In the genomic region with DNA sequence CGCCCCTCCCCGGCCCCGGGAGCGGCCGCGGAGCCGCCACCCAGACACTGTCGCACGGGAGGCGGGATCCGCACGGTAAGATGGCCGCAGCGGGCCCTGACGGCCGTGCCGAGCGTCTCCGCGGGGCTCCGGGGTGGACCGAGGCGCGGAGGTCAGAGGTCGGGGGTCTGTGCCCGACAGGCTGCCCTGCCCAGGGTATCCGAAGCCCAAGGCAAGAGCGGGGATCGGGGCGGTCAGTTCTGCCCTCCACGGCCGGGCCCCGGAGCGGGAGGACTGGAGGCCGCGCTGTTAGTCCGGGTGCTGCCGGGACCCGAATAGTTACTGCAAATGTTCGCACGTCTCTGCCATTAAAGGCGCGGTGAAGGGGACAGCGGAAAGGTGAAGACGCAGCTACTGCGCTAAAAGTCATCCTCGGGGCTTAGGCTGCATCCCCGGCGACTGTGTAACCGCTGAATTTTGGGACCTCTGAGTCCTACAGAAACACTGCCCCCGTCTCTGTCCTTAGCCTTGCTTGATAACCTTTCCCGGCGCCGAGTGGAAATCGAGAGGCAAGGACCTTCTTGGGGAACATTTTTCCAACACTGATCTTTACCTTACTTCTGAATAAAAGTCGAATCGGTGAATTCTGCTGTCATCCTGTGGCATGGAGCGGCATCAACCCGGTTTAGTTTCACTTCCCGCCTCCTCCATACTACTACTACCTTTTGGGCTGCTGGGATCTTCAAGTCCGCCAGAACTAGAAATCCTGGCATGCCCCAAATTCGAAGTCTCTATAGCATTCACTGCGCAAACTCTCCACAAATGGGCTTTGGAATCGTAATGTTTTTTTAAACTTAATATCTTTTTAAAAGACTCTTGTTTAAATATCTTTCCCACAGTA, we compare ENCODE assay signal across 8 mouse cellular contexts. TPM values are rescaled to one million over a fixed set of nuclear protein-coding genes. Genes with fewer than 3 reads are reported as not detected.
DNase-seq lines count a peak whose midpoint lies in the region; ATAC-seq and TF ChIP-seq lines count a peak whose summit lies in the region.

No protein-coding gene starts in this region.

- TF ChIP-seq CTCF in lung, adult 2 months (IDR thresholded peaks at IDR 0.05; ENCODE audit: insufficient read depth, low read length) = no peak

- H3K79me2 ChIP-seq in macrophage (ENCODE audit: inconsistent target) = peaks cover 74% of the 10 kb centered on the region

- intact Hi-C loops in left cerebral cortex, postnatal 10 days (cut with DNase I) = no loop called here

- H3K27me3 ChIP-seq in heart, embryonic 16.5 days (ENCODE audit: control insufficient read depth, insufficient read depth, low read length) = no peaks in the 10 kb centered on the region

- peaks cover 16% of the 10 kb centered on the region for H3K4me1 ChIP-seq in lung, adult 2 months (ENCODE audit: control insufficient read depth, insufficient read depth, low read length)
- H3K4me1 ChIP-seq in heart, embryonic 16.5 days (ENCODE audit: control insufficient read depth, insufficient read depth, low read length) = peaks cover 25% of the 10 kb centered on the region

- ATAC-seq in activated CD4-positive, CD25-positive, alpha-beta regulatory T cell, adult 4 months = peak; percentile 9
- ATAC-seq in heart, embryonic 16.5 days (replicated peaks; ENCODE audit: extremely low read depth, insufficient read depth, low FRiP score) = no peak; the same call in 1 of the 2 replicates

- peak overlapping the region; percentile 98 for H3K4me3 ChIP-seq in lung, adult 2 months (replicated peaks; ENCODE audit: extremely low read depth, low read depth, low read length)
- H3K4me3 ChIP-seq in heart, embryonic 16.5 days (ENCODE audit: low read length) = peak overlapping the region; percentile 100
- peak overlapping the region; percentile 93 for H3K4me3 ChIP-seq in macrophage (ENCODE audit: inconsistent target)

- H3K36me3 ChIP-seq in heart, embryonic 16.5 days (ENCODE audit: control insufficient read depth, insufficient read depth) = peaks cover 16% of the 10 kb centered on the region
- H3K36me3 ChIP-seq in macrophage (ENCODE audit: inconsistent target) = peaks cover 13% of the 10 kb centered on the region

- 1% methylated on average over 63 of the region's 64 CpGs for WGBS in lung, adult 2 months
- WGBS in heart, embryonic 16.5 days = 1% methylated on average over 61 of the region's 64 CpGs
- 1% methylated on average over 63 of the region's 64 CpGs for WGBS in macrophage (ENCODE audit: missing documents)

- no peaks in the 10 kb centered on the region for H3K9me3 ChIP-seq in heart, embryonic 16.5 days (replicated peaks; ENCODE audit: control insufficient read depth, low read length)

- DNase-seq in lung, adult 2 months = no peak
- DNase-seq in lung, postnatal 4 days = no peak
- DNase-seq in right cerebral cortex, postnatal 25 days = no peak
- DNase-seq in gastrocnemius, postnatal 4 days (ENCODE audit: low spot score in 2 of 2) = no peak
- no peak for DNase-seq in left cerebral cortex, postnatal 10 days (ENCODE audit: extremely low spot score in 1 of 2, low spot score in 2 of 2)

- no peak for TF ChIP-seq POLR2A in lung, adult 2 months (IDR thresholded peaks at IDR 0.05; ENCODE audit: borderline replicate concordance, extremely low read depth, low read depth, low read length)

- peak overlapping the region; percentile 84 for H3K4me2 ChIP-seq in heart, embryonic 16.5 days (ENCODE audit: low read depth, low read length)

- peak overlapping the region; percentile 90 for H3K27ac ChIP-seq in heart, embryonic 16.5 days (ENCODE audit: low read length)
- peak overlapping the region; percentile 65 for H3K27ac ChIP-seq in macrophage

- H3K9ac ChIP-seq in heart, embryonic 16.5 days (ENCODE audit: low read length) = peak overlapping the region; percentile 100

RNA-seq across cellular contexts. Expression of a gene that starts 0.6 kb away (rescaled TPM):
- 16.6 and 27.8 TPM in 2 replicates for polyA plus RNA-seq in lung, adult 2 months (2012; rRNA removed)
- 10 to 100 TPM; 22.3 to 24.5 TPM for polyA plus RNA-seq in activated CD4-positive, CD25-positive, alpha-beta regulatory T cell, adult 4 months (2017; shearing (Covaris generic))
- 45.7 and 49.4 TPM in 2 replicates for polyA plus RNA-seq in heart, embryonic 16.5 days (2015; fragmentation: Nextera tagmentation; extraction: Ambion mirVana)
- 10 to 100 TPM; 11.2 to 42.1 (median 27.3) TPM for total RNA-seq in macrophage (2018; cell fraction: chromatin; rRNA removed)
- 10 to 100 TPM; 37.5 to 69.2 (median 53.2) TPM for total RNA-seq in macrophage (2018; cell fraction: cytosol; rRNA removed)
- total RNA-seq in macrophage (2018; cell fraction: nucleus; rRNA removed) = 10 to 100 TPM; 21.9 to 53.3 (median 34.4) TPM
- polyA plus RNA-seq in macrophage (2018) = 52.4 to 57.0 TPM (median 56.0 TPM) in 3 replicates
- total RNA-seq in gastrocnemius, postnatal 4 days (2021) = 10 to 100 TPM; 55.3 to 63.3 TPM
- total RNA-seq in left cerebral cortex, postnatal 10 days (2021) = 10 to 100 TPM; 62.4 to 66.6 TPM

RNA-seq across cellular contexts. Expression of a gene that starts 0.7 kb away (rescaled TPM):
- 10.9 and 17.4 TPM in 2 replicates for polyA plus RNA-seq in lung, adult 2 months (2012; rRNA removed)
- polyA plus RNA-seq in activated CD4-positive, CD25-positive, alpha-beta regulatory T cell, adult 4 months (2017; shearing (Covaris generic)) = 10 to 100 TPM; 35.0 to 46.9 TPM
- polyA plus RNA-seq in heart, embryonic 16.5 days (2015; fragmentation: Nextera tagmentation; extraction: Ambion mirVana) = 15.8 and 17.0 TPM in 2 replicates
- 100 to 1,000 TPM in 24 of 26 experiments, 10 to 100 TPM in 2; 82.9 to 221 (median 151) TPM for total RNA-seq in macrophage (2018; cell fraction: chromatin; rRNA removed)
- total RNA-seq in macrophage (2018; cell fraction: cytosol; rRNA removed) = 10 to 100 TPM in 25 of 26 experiments, 1 to 10 TPM in 1; 8.5 to 33.4 (median 24.3) TPM
- total RNA-seq in macrophage (2018; cell fraction: nucleus; rRNA removed) = 100 to 1,000 TPM in 16 of 26 experiments, 10 to 100 TPM in 10; 70.1 to 182 (median 108) TPM
- polyA plus RNA-seq in macrophage (2018) = 17.6 to 19.3 TPM (median 18.6 TPM) in 3 replicates
- total RNA-seq in gastrocnemius, postnatal 4 days (2021) = 10 to 100 TPM; 37.9 to 41.3 TPM
- 10 to 100 TPM; 56.0 to 56.3 TPM for total RNA-seq in left cerebral cortex, postnatal 10 days (2021)

RNA-seq across cellular contexts. Expression of a gene that starts 14.5 kb away (rescaled TPM):
- polyA plus RNA-seq in lung, adult 2 months (2012; rRNA removed) = 10.1 and 10.2 TPM in 2 replicates
- 10 to 100 TPM; 68.7 to 77.6 TPM for polyA plus RNA-seq in activated CD4-positive, CD25-positive, alpha-beta regulatory T cell, adult 4 months (2017; shearing (Covaris generic))
- polyA plus RNA-seq in heart, embryonic 16.5 days (2015; fragmentation: Nextera tagmentation; extraction: Ambion mirVana) = 1.4 and 1.7 TPM in 2 replicates
- total RNA-seq in macrophage (2018; cell fraction: chromatin; rRNA removed) = 10 to 100 TPM in 19 of 26 experiments, 1 to 10 TPM in 7; 2.8 to 28.6 (median 14.3) TPM
- 1 to 10 TPM; 1.8 to 6.1 (median 3.4) TPM for total RNA-seq in macrophage (2018; cell fraction: cytosol; rRNA removed)
- total RNA-seq in macrophage (2018; cell fraction: nucleus; rRNA removed) = 10 to 100 TPM in 14 of 26 experiments, 1 to 10 TPM in 12; 2.9 to 27.5 (median 11.2) TPM
- polyA plus RNA-seq in macrophage (2018) = 3.8 to 5.6 TPM (median 5.4 TPM) in 3 replicates
- under 1 TPM; 0.73 to 0.93 TPM for total RNA-seq in gastrocnemius, postnatal 4 days (2021)
- under 1 TPM; 0.28 to 0.77 TPM for total RNA-seq in left cerebral cortex, postnatal 10 days (2021)
